Mouse (Mus musculus) cerebellum, postnatal 10 days (tissue): ENCODE data around the gene Hk2.

ENCODE experiments used
- DNase-seq, 2 experiments: peaks; one replicate each; pipeline ENCODE4 v3.0.0; 2021; ENCODE audit warnings: mixed read lengths in 2 of 2

Gene Hk2

DNA sequence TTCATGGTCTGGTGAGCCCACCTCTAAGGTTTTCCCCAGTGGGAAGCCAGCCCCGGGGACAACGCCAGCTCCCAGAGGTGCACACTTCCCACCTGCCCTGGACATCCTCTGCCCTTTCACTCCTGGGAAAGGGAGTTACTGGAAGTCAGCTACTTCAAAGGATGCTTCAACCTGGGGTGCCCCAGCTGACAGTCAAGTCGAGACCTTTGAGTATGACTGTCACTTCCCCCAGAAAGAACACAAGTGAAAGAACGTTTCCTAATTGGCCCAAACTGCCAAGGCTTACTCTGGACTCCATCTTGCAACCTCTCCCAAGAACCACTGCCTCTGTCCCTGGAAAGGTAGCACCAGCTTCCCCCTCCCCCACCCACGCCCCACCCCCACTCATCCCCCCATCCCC is 4.5 kb downstream of the Hk2 start:
- no peak for DNase-seq

GRCm38 (mm10) chr6:82767734-82768586 is 6.3 kb downstream of the Hk2 start:
- DNase-seq: no peak

DNA sequence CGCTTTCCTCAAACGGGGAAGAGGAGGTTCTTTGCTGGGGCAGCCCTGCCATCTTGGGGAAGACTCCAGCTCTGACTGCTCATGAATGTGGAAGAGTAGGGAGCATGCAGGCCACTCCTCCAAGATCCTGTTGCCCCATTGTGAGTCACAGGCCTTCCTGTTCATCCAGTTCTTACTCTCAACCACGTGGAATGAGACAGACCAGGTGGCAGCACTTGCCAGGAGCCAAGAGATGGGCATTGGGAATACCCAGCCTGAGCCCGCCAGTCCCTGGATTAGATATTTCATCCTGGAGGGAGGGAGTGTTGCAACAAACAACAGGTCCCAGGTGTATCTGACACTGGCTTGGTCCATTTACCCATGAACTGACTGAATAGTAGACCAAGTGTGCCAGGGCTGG is 7.6 kb downstream of the Hk2 start:
- DNase-seq: peak in 1 of 2 experiments; percentile 5

- no peak for DNase-seq
Measured at GRCm38 (mm10) chr6:82765261-82765660, 9.0 kb downstream of the Hk2 start.

- DNase-seq: peak in 1 of 2 experiments; percentile 31
Measured at GRCm38 (mm10) chr6:82763871-82764503, 10.3 kb downstream of the Hk2 start.

- DNase-seq: no peak
Measured at GRCm38 (mm10) chr6:82762728-82763127, 11.5 kb downstream of the Hk2 start.

DNA sequence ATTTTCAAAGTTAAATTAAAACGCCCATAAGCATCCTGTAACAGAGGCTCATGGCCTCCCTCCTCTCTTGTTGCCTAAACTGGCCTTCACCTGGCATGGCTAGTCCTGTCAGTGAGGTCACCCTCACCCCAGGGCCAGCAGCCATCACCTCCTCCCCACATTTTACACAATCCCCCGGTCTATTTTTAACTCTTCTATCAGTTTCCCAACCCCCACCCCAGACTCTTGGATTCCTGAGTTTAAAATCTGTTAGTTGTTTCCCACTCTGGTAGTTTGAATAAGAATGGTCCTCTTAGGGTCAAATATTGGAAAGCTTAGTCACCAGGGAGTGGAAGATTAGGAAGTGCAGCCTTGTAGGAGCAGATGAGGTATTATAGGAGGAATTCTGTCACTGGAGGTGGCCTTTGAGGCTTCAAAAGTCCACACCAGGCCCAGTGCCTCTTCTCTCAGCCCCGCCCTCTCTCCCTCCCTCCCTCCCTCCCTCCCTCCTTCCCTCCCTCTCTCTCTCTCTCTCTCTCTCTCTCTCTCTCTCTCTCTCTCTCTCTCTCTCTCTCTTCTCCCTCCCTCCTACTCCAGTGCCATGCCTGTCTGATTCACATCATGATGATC is 13.4 kb downstream of the Hk2 start:
- DNase-seq: no peak

GRCm38 (mm10) chr6:82759241-82759640 is 15.0 kb downstream of the Hk2 start:
- DNase-seq: peak in 1 of 2 experiments; percentile 39

DNA sequence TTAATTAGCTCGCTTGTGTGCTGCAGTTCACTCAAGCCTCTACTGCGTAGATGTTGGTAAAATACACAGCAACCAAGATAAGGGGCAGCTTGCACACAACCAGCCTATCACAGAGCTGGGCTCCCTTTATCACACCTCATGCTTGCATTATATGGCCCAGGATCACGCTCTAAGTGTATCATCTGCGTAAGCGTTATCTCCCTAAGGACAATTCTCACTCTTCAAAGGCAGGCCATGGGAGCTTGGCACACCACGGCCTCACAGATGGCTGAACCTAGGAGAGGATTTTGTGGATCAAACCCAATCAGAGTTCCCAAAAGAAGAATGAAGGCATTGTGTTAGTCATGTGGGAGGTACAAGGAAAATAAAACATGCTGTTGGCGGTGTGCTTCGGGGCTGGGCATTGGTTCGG is 17.4 kb downstream of the Hk2 start:
- DNase-seq: peak; percentile 59 to 68

GRCm38 (mm10) chr6:82756216-82756615 is 18.0 kb downstream of the Hk2 start:
- no peak for DNase-seq

GRCm38 (mm10) chr6:82755338-82755737 is 18.9 kb downstream of the Hk2 start:
- DNase-seq: no peak

DNA sequence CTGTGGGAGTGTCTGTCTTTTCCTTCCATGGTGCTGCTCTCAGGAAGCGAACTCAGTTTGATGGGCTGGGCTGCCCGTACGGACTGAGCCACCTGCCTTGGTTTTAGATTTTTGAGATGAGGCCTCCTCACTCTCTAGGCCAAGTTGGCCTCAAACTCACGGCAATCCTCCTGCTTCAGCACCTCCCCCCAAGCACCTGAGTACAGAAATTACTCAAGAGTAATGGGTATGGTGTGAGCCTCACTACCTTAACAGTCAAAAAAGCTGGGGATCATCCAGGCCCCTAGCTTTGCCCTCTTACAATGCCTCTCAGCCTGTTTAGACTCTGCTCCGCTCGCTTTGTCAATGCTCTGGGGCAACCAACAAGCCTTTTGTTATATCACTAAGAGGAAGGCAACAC is 19.5 kb downstream of the Hk2 start:
- DNase-seq: no peak

DNA sequence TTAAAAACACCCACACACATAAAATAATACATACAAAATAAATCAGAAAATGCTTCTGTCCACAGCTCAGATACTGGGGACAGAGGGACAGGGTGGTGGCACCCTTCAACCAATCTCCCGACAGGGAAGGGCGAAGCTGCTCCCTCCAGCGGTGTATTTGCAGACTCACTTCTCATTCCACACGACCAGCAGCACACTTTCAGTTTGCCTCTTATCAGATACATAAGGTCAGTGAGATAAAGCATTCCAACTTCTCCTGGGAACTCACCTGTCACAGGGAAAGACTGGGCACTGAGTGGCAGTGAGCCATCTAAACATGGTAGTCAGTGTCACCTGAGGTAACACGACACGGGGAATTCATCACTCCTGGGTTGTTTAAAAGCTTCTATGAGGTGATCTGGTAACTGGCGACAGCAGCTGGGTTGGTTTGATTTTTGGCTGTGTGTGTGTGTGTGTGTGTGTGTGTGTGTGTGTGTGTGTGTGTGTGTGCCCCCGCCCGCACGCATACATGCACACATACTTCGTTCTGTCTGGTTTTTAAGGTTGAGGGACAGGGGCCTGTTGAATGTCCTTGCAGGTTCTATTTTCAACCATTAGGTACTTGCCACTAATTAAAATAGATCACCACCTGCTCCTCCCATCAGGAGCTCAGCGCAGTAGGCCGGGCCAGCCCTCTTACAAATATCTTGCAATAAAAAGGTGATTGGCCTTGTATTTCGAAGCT is 20.5 kb downstream of the Hk2 start:
- no peak for DNase-seq

DNA sequence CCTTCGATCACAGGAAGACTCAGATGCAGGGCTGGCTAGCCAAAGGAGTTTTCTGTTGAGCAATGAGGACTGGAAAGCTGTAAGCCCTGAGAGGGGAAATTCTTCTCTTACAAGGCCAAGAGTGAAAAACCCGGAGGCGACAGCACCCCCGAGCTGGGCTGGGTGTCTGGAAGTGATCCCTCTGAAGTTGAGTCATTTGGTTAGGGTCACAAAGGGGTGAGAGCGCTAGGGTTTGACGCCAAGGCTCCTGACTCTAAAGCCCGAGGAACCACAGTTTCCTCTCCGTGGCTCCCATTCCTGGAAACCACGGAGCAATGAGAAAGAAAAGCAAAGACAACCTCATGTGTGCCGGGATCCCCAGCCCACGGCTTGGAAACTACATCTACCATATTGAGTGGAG is 21.2 kb downstream of the Hk2 start:
- no peak for DNase-seq

GRCm38 (mm10) chr6:82751791-82752190 is 22.5 kb downstream of the Hk2 start:
- DNase-seq: no peak

- DNase-seq: peak; percentile 49 to 57
Measured at GRCm38 (mm10) chr6:82751031-82751430, 23.2 kb downstream of the Hk2 start.

- no peak for DNase-seq
Measured at GRCm38 (mm10) chr6:82750063-82750462, 24.2 kb downstream of the Hk2 start.

GRCm38 (mm10) chr6:82748106-82748672 is 26.1 kb downstream of the Hk2 start:
- DNase-seq: peak; percentile 65 to 69

DNA sequence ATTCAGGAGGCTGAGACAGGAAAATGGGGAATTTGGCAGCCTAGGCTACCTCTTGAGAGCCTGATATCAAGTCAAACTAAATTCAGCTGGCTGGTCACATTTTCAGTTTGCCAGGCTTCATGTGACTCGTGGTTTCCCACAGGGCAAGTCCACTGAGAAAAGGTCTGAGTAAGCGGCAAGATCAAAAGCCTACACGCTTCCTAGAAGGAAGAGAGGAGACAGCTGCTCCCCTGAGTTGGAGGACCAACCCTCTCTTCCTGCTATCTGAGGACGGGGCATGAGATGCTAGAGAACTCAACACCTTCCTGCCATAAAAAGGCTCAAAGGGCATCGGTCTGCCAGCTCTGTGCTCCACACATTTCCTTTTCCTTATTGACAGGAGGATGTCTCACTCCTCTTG is 27.2 kb downstream of the Hk2 start:
- no peak for DNase-seq

DNA sequence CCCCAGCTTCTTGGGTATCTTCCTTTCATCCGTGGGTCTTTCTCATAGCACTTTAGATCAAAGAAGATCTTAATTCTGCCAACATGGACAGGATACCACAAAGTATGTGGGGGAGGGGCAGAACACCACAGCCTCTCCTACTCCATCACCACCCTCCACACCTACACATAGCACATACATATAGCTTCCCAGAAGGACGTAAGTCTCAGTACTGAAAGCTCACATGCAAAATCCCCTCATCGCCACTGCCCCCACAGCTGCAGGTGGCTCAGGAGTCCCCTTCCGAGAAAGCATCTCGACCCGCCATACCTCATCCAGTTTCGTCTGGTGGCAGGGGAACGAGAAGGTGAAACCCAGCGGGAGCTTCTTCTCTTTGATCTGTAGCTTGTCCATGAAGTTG is 29.7 kb downstream of the Hk2 start:
- DNase-seq: no peak

- no peak for DNase-seq
Measured at GRCm38 (mm10) chr6:82741518-82741880, 32.8 kb downstream of the Hk2 start.

- DNase-seq: no peak
Measured at GRCm38 (mm10) chr6:82740868-82741517, 33.3 kb downstream of the Hk2 start.
